Mouse (Mus musculus): ENCODE data around the gene Cep170b. TPM values are rescaled to one million over a fixed set of nuclear protein-coding genes. Genes with fewer than 3 reads are reported as not detected.

The Cep170b gene
- polyA plus RNA-seq, 1 experiment from 2014 or later = 3.9 TPM

DNA sequence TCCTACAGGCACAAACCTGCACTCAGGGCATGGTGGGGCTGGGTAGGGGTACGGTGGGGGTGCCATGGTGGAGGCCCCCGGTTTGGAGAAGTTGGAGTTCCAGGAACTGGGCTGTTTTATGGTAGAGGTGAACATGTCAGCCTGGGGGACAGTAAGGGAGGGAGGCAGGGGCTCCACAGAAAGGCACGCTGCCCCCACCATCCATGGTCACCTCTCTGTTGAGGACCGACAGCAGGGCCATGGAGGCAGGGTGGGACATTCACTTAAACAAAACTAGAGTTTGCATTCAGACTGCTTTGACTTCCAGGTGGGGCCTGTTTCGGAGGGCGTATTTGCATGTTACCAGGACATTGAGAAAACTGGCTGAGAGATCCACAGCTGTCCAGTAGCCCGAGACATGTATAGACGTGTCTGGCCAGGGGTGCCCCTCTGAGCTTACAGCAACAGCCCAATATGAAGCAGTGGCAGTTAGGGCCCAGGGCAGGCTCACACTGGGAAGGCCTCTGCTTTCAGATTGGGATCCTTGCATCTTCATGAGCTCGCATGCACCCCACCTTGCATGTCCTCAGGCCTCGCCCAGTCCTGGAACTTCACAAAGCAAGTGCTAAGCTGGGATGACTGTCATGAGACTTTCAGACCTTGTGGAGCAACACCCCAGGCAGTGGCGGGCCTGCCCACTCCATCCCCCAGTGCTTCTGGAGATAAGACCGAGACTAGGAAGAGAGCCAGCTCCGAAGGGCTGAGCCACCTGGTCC is 73.5 kb downstream of the Cep170b start:
- Histone ChIP-seq H3K36me3 (replicated peaks) (no peaks in the 10 kb centered on the region), H3K27ac (replicated peaks) (no peak overlapping the region), H3K9ac (no peak overlapping the region), H3K4me2 (no peak overlapping the region), H3K4me3 (replicated peaks) (no peak overlapping the region), H3K9me3 (replicated peaks) (no peaks in the 10 kb centered on the region), H3K4me1 (replicated peaks) (no peaks in the 10 kb centered on the region), H3K27me3 (peaks cover 21% of the 10 kb centered on the region)
- WGBS (ENCODE audit: insufficient replicate concordance) = 55% methylated on average over 13 of the region's 13 CpGs
- no peak for ATAC-seq (ENCODE audit: insufficient read depth)

DNA sequence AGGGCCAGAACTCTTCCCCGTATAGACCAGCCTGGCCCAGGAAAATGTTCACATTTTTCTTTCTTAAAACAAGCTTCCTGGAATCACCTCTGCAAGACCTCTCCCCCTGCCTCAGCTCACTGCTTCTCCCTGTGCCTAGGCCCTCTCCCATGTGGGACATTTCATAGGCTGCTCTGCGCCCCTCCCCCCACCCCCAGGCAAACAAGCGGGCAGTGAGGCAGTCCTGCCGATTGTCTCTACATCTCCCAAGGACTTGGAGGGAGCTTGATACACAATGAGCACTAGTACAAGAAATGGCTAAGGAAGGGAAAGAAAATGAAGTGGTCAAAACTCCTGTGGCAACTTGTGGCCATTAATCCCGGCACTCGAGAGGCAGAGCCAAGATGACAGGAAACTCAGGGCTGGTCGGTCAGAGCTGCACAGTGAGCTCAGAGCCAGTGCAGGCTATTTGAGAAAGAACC is 74.1 kb downstream of the Cep170b start:
- no peak overlapping the region for H3K4me2 ChIP-seq
- 32% methylated on average over 7 of the region's 7 CpGs for WGBS (ENCODE audit: insufficient replicate concordance)

DNA sequence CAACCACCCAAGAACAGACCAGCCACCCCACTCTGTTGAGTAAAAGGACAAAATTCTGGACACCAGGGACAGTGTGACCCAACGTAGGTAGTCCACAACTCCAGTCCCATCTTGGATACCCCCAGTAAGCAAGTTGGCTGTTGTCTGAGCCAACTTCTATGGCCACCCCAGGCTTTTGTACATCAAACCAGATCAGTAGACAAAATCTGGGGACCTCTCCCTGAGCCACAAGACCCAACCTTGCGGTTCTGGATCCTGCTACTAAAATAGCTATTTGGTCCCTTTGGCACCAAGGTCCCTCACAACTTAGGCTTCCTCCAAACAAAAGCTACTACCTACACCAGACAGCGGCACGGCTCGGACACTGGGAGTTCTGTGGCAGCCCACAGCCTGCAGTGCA is 74.7 kb downstream of the Cep170b start:
- H3K27ac ChIP-seq (replicated peaks) = no peak overlapping the region
- no peak overlapping the region for H3K9ac ChIP-seq
- H3K36me3 ChIP-seq (replicated peaks) = no peaks in the 10 kb centered on the region
- no peak for ATAC-seq (ENCODE audit: insufficient read depth)
- peaks cover 31% of the 10 kb centered on the region for H3K27me3 ChIP-seq
- no peak overlapping the region for H3K4me3 ChIP-seq (replicated peaks)
- 61% methylated on average over 5 of the region's 5 CpGs for WGBS (ENCODE audit: insufficient replicate concordance)
- H3K4me2 ChIP-seq = no peak overlapping the region
- H3K9me3 ChIP-seq (replicated peaks) = no peaks in the 10 kb centered on the region
- H3K4me1 ChIP-seq (replicated peaks) = no peaks in the 10 kb centered on the region

More for the DNA sequence above, 74.1 kb downstream of the Cep170b start:
- Histone ChIP-seq H3K27me3 (peaks cover 25% of the 10 kb centered on the region), H3K36me3 (replicated peaks) (no peaks in the 10 kb centered on the region), H3K4me3 (replicated peaks) (no peak overlapping the region), H3K4me1 (replicated peaks) (no peaks in the 10 kb centered on the region), H3K27ac (replicated peaks) (no peak overlapping the region), H3K9ac (no peak overlapping the region), H3K9me3 (replicated peaks) (no peaks in the 10 kb centered on the region)
- no peak for ATAC-seq (ENCODE audit: insufficient read depth)

DNA sequence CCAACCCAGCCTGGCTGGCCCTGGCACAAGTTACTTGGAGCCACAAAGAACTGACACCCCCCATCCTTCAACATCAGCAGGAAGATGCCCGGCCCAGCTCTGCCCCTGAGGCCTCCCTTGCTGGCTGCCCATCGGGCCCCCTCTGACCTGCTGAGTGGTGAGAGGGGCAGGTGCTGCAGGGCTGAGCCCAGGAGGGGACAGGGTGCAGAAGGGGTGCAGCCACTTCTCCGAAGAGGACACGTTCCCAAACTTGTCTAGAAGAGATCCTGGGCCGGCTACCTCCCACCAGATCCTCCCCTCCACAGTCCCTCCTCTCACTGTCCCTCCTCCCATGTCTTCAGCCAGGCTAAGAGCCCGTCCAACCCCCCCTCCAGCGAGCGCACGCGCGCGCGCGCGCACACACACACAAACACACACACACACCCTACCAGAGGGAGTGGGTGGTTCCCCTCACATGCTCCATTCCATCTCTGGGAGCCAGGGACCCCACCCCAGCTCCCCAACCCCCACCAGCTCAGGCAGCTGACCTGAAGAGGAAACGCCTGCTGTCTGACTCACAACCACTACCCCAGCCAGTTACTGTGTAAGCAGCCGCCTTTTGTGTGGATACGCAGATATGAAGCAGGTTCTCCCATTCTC is 75.3 kb downstream of the Cep170b start:
- H3K36me3 ChIP-seq (replicated peaks) = no peaks in the 10 kb centered on the region
- 28% methylated on average over 18 of the region's 18 CpGs for WGBS (ENCODE audit: insufficient replicate concordance)
- H3K4me2 ChIP-seq = no peak overlapping the region
- H3K9me3 ChIP-seq (replicated peaks) = no peaks in the 10 kb centered on the region
- no peaks in the 10 kb centered on the region for H3K4me1 ChIP-seq (replicated peaks)
- peaks cover 35% of the 10 kb centered on the region for H3K27me3 ChIP-seq
- H3K9ac ChIP-seq = no peak overlapping the region
- no peak overlapping the region for H3K4me3 ChIP-seq (replicated peaks)
- H3K27ac ChIP-seq (replicated peaks) = no peak overlapping the region
- no peak for ATAC-seq (ENCODE audit: insufficient read depth)

Small RNA genes within 50 kb of the gene (microRNA-seq; reads per million reads assigned to microRNA genes)
- gene Mir6940 = not detected

Other genes with a start within 250 kb of the Cep170b start
- 0.07 TPM in 1 of 2 replicates, not detected in the other for gene A530016L24Rik, start 231.0 kb upstream of the Cep170b start, polyA plus RNA-seq (2015; fragmentation: Nextera tagmentation; extraction: Ambion mirVana)
- gene Tmem179, start 203.7 kb upstream of the Cep170b start, polyA plus RNA-seq (2015; fragmentation: Nextera tagmentation; extraction: Ambion mirVana) = 0.03 and 0.05 TPM in 2 replicates
- gene Inf2, start 131.7 kb upstream of the Cep170b start, polyA plus RNA-seq (2015; fragmentation: Nextera tagmentation; extraction: Ambion mirVana) = 2.7 TPM in 2 replicates
- 13.4 TPM in 2 replicates for gene Adssl1, start 100.4 kb upstream of the Cep170b start, polyA plus RNA-seq (2015; fragmentation: Nextera tagmentation; extraction: Ambion mirVana)
- 106 and 114 TPM in 2 replicates for gene Siva1, start 75.8 kb upstream of the Cep170b start, polyA plus RNA-seq (2015; fragmentation: Nextera tagmentation; extraction: Ambion mirVana)
- 28.4 and 36.9 TPM in 2 replicates for gene Akt1, start 45.6 kb upstream of the Cep170b start, polyA plus RNA-seq (2015; fragmentation: Nextera tagmentation; extraction: Ambion mirVana)
- gene Zbtb42, start 41.6 kb upstream of the Cep170b start, polyA plus RNA-seq (2015; fragmentation: Nextera tagmentation; extraction: Ambion mirVana) = 1.0 and 1.2 TPM in 2 replicates
- gene Pld4, start 40.2 kb downstream of the Cep170b start, polyA plus RNA-seq (2015; fragmentation: Nextera tagmentation; extraction: Ambion mirVana) = 22.4 and 23.3 TPM in 2 replicates
- 0.18 and 0.23 TPM in 2 replicates for gene Ahnak2, start 82.2 kb downstream of the Cep170b start, polyA plus RNA-seq (2015; fragmentation: Nextera tagmentation; extraction: Ambion mirVana)
- 0.43 and 0.61 TPM in 2 replicates for gene Clba1, start 88.5 kb downstream of the Cep170b start, polyA plus RNA-seq (2015; fragmentation: Nextera tagmentation; extraction: Ambion mirVana)
- 62.9 and 67.0 TPM in 2 replicates for gene Cdca4, start 109.0 kb downstream of the Cep170b start, polyA plus RNA-seq (2015; fragmentation: Nextera tagmentation; extraction: Ambion mirVana)
- 0.26 and 0.32 TPM in 2 replicates for gene Gpr132, start 147.8 kb downstream of the Cep170b start, polyA plus RNA-seq (2015; fragmentation: Nextera tagmentation; extraction: Ambion mirVana)
- 0.21 and 0.32 TPM in 2 replicates for gene Jag2, start 209.3 kb downstream of the Cep170b start, polyA plus RNA-seq (2015; fragmentation: Nextera tagmentation; extraction: Ambion mirVana)
- 14.1 and 14.3 TPM in 2 replicates for gene Nudt14, start 221.7 kb downstream of the Cep170b start, polyA plus RNA-seq (2015; fragmentation: Nextera tagmentation; extraction: Ambion mirVana)

Measured in liver, embryonic 15.5 days (tissue).